Mouse (Mus musculus) liver, embryonic 16.5 days (tissue): ENCODE measurements around the gene Mical3. TPM values are rescaled to one million over a fixed set of nuclear protein-coding genes. Genes with fewer than 3 reads are reported as not detected.

Experiments used
- ATAC-seq: fragments of 200-750 bp; cut with Nextera tagmentation; 2 replicates; pipeline ENCODE4 v1.8.0; 2017; ENCODE audit warnings: low read depth, mild to moderate bottlenecking, moderate number of reproducible peaks, moderate library complexity
- H3K27ac ChIP-seq: fragments of 300-500 bp; sonication (generic); 2 replicates; pipeline ENCODE4 v1.5.1; 2014; ENCODE audit warnings: mild to moderate bottlenecking, low read length
- H3K27me3 ChIP-seq: fragments of 300-500 bp; sonication (generic); 2 replicates; pipeline ENCODE4 v1.6.1; 2014; ENCODE audit warnings: low read depth, low read length, mixed read lengths; ENCODE audit not compliant: control insufficient read depth, insufficient read depth
- H3K36me3 ChIP-seq: fragments of 300-500 bp; sonication (generic); 2 replicates; pipeline ENCODE4 v1.6.1; 2014; ENCODE audit warnings: mild to moderate bottlenecking; ENCODE audit not compliant: control insufficient read depth, insufficient read depth
- H3K4me1 ChIP-seq: fragments of 300-500 bp; sonication (generic); 2 replicates; pipeline ENCODE4 v1.6.1; 2014; ENCODE audit warnings: low read depth, low read length, mixed read lengths; ENCODE audit not compliant: control insufficient read depth
- H3K4me2 ChIP-seq: fragments of 300-500 bp; sonication (generic); 2 replicates; pipeline ENCODE4 v1.6.1; 2014; ENCODE audit warnings: low read depth, low read length, mixed read lengths
- H3K4me3 ChIP-seq: fragments of 300-500 bp; sonication (generic); 2 replicates; pipeline ENCODE4 v1.5.1; 2014; ENCODE audit warnings: low read depth, mild to moderate bottlenecking, low read length
- H3K9ac ChIP-seq: fragments of 300-500 bp; sonication (generic); 2 replicates; pipeline ENCODE4 v1.6.1; 2014; ENCODE audit warnings: low read depth, low read length
- H3K9me3 ChIP-seq: fragments of 300-500 bp; sonication (generic); replicated peaks from 2 replicates; pipeline ENCODE4 v1.6.1; 2016; ENCODE audit warnings: low read length; ENCODE audit not compliant: control insufficient read depth
- WGBS: fragments of 180-500 bp; shearing (Covaris S2); extraction: QIAGEN DNeasy Blood & Tissue Kit; methylation state at CpG from one replicate; pipeline ENCODE4 v1.1.7; 2014; ENCODE audit not compliant: insufficient replicate concordance; 5-methylcytosine and 5-hydroxymethylcytosine counted together
- polyA plus RNA-seq: library from polyadenylated mRNA; unstranded; fragments of >200 nt; fragmentation: Nextera tagmentation; extraction: Ambion mirVana; gene quantifications from 2 replicates; pipeline ENCODE4 v1.2.1, GENCODE M21; 2015

Gene Mical3
- polyA plus RNA-seq, 1 experiment from 2014 or later, result 9.2 TPM

DNA sequence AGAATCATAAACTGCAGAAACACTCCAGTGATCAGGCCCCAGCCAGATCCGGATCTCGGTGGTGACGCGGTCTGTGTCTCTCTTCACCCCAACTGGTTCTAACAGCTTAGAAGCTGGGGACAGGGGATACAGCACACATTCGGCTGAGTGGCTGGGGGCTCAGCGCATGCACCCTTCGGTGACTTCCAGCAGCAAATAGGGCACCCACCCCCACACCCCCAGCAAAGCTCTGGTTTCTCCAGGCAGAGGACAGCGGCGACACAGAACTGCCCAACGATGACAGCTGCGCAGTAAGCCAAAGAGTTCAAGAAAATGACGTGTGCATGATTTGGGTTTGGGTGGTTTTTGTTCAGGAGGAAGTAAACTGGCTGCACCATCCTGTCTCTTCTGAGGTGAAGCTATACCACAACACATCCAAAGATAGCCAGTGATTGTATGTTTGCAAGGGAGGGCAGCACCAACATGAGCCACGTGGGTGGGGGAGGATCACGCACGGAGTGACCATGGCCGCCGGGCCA, 67.8 kb downstream of the Mical3 start:
- no peak for ATAC-seq
- Histone ChIP-seq H3K36me3 (no peaks in the 10 kb centered on the region), H3K4me1 (peaks cover 36% of the 10 kb centered on the region), H3K4me3 (no peak overlapping the region), H3K27me3 (no peaks in the 10 kb centered on the region), H3K27ac (no peak overlapping the region), H3K4me2 (no peak overlapping the region), H3K9ac (no peak overlapping the region), H3K9me3 (no peaks in the 10 kb centered on the region)
- WGBS, result 72% methylated on average over 17 of the region's 17 CpGs

GRCm38 (mm10) chr6:121058039-121058438, 72.8 kb downstream of the Mical3 start:
- peaks cover 14% of the 10 kb centered on the region for H3K4me1 ChIP-seq

DNA sequence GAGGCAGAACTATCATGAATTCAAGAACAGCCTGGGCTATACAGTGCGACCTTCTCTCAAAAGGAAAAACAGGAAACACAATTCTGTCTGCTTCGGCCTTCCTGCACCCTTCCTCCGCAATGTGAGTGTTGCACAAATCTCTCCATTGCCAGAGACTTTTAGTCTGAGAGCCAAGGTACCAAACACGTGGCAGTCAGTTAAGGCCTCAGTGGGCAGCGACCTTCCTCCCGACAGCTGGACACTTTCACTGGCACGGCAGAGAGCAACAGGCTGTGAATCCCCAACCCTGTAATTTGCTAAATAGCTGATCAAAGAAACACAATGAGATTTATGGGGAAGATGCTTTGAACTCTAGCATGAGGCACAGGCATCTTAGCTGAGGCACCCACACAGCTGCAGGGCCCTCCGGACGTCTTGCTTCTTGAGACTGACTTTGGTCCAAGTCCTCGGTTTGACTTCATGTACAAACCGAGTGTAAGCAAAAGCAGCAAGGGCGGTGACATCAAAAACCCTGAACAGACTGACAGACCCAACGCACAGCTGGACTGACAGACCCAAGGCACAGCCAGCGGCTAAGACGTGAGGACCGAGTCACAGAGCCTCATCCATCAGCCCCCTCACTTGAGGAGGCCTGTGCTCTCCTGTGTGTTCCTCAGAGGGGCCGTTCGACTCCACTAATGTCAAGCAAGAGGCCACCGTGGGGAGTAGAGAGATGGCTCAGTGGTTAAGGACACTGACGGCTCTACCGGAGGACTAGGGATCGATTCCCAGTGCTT, 73.4 kb downstream of the Mical3 start:
- 76% methylated on average over 22 of the region's 22 CpGs for WGBS

More at GRCm38 (mm10) chr6:121058039-121058438, 72.8 kb downstream of the Mical3 start:
- H3K4me2 ChIP-seq, result no peak overlapping the region
- ATAC-seq, result 0 out of 2 replicates have a peak, but pooled peaks have one; percentile 25
- H3K9me3 ChIP-seq, result no peaks in the 10 kb centered on the region
- no peaks in the 10 kb centered on the region for H3K36me3 ChIP-seq
- H3K9ac ChIP-seq, result no peak overlapping the region
- 70% methylated on average over 2 of the region's 2 CpGs for WGBS
- no peaks in the 10 kb centered on the region for H3K27me3 ChIP-seq
- H3K4me3 ChIP-seq, result no peak overlapping the region
- no peak overlapping the region for H3K27ac ChIP-seq

DNA sequence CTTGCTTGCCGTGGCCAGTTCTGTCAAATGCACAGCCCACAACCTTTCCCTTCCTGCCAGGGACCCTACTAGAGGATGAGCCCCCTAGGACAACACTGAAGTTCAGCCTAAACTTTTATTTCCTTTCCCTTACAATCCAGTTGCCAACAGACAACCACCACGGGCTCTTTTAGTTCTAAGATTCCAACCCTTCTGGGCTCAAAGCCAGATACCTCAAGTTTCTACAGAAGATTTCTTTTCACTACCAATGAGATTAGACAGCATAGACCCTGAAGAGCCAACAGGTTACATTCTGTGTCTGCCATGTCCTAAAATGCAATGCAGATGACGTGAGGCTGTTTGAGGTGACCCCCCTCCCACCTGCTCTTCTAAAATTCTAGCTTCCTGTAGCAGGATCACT, 75.3 kb downstream of the Mical3 start:
- ATAC-seq, result no peak
- Histone ChIP-seq H3K9me3 (no peaks in the 10 kb centered on the region), H3K27me3 (no peaks in the 10 kb centered on the region), H3K4me2 (no peak overlapping the region), H3K9ac (no peak overlapping the region), H3K27ac (no peak overlapping the region), H3K36me3 (no peaks in the 10 kb centered on the region), H3K4me3 (no peak overlapping the region), H3K4me1 (peaks cover 31% of the 10 kb centered on the region)
- WGBS, result 54% methylated on average over 3 of the region's 3 CpGs

More for the DNA sequence above, 73.4 kb downstream of the Mical3 start:
- Histone ChIP-seq H3K9ac (no peak overlapping the region), H3K4me3 (no peak overlapping the region), H3K4me2 (no peak overlapping the region), H3K36me3 (no peaks in the 10 kb centered on the region), H3K9me3 (no peaks in the 10 kb centered on the region), H3K4me1 (peaks cover 20% of the 10 kb centered on the region), H3K27ac (no peak overlapping the region), H3K27me3 (no peaks in the 10 kb centered on the region)
- ATAC-seq, result no peak

DNA sequence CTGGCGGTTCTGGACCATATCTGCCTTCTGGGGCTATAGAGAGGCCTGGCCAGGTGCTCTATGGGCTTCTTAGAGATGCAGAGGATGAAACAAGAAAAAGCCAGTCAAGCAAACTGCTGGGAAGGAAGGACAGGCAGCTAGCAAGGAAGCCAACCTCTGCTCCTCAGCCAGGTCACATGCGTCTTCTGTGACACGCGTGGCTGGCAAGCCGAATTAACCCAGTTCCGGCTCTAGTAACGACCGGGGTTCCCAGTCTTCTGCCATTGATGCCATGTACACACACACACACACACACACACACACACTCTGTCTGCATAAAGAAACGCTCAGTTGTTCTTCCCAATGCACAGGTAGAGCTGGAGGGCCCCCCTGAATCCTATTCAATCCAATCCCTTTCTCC, 75.9 kb downstream of the Mical3 start:
- Histone ChIP-seq H3K27me3 (no peaks in the 10 kb centered on the region), H3K9me3 (no peaks in the 10 kb centered on the region), H3K9ac (no peak overlapping the region), H3K4me1 (peaks cover 31% of the 10 kb centered on the region), H3K4me3 (no peak overlapping the region), H3K36me3 (no peaks in the 10 kb centered on the region), H3K4me2 (no peak overlapping the region), H3K27ac (no peak overlapping the region)
- no peak for ATAC-seq
- 86% methylated on average over 9 of the region's 9 CpGs for whole genome bisulfite sequencing

- peaks cover 31% of the 10 kb centered on the region for H3K4me1 ChIP-seq
- H3K36me3 ChIP-seq, result no peaks in the 10 kb centered on the region
- no peaks in the 10 kb centered on the region for H3K9me3 ChIP-seq
- no peaks in the 10 kb centered on the region for H3K27me3 ChIP-seq
- no peak overlapping the region for H3K4me3 ChIP-seq
- H3K27ac ChIP-seq, result no peak overlapping the region
- no peak overlapping the region for H3K9ac ChIP-seq
- no peak for ATAC-seq
- no peak overlapping the region for H3K4me2 ChIP-seq
- 65% methylated on average over 3 of the region's 3 CpGs for WGBS
Measured at GRCm38 (mm10) chr6:121054340-121054739, 76.5 kb downstream of the Mical3 start.

DNA sequence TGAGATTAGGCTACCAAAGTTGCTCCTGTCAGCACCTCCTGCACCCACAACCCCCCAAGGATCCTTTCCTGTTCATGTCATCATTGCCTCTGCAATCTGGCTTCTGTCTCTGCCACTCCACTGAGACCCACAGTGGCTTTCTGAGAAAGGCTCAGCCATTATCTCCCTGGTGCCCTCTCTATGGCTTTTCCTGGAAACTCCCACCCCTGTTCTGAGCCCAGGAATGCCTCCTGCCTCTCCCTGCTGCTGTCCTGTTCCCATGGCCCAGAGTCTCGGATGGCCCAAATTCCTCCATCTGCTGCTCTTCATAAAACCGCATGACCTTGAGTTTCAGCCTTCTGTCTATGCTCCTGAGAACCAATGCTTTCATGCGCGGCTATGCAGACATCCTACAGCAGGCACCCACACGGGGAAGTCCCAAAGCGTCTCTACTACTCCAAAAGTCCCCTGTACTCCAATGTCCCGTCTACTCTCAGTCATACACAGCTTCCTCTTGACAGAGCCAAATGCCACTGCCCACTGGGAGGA, 77.2 kb downstream of the Mical3 start:
- no peak overlapping the region for H3K4me2 ChIP-seq
- peaks cover 29% of the 10 kb centered on the region for H3K4me1 ChIP-seq
- H3K9ac ChIP-seq, result no peak overlapping the region
- no peaks in the 10 kb centered on the region for H3K27me3 ChIP-seq
- 74% methylated on average over 7 of the region's 7 CpGs for WGBS
- no peak overlapping the region for H3K27ac ChIP-seq
- H3K9me3 ChIP-seq, result no peaks in the 10 kb centered on the region
- ATAC-seq, result no peak
- no peaks in the 10 kb centered on the region for H3K36me3 ChIP-seq
- H3K4me3 ChIP-seq, result no peak overlapping the region

- peak; percentile 89 for ATAC-seq
- peak overlapping the region; percentile 2; the same call in 1 of the 2 replicates for H3K27ac ChIP-seq
- H3K9ac ChIP-seq, result no peak overlapping the region
- H3K36me3 ChIP-seq, result no peaks in the 10 kb centered on the region
- H3K27me3 ChIP-seq, result no peaks in the 10 kb centered on the region
- H3K9me3 ChIP-seq, result no peaks in the 10 kb centered on the region
- WGBS, result 65% methylated on average over 13 of the region's 13 CpGs
- H3K4me1 ChIP-seq, result peaks cover 26% of the 10 kb centered on the region
- H3K4me2 ChIP-seq, result no peak overlapping the region
- H3K4me3 ChIP-seq, result no peak overlapping the region
Measured at GRCm38 (mm10) chr6:121051972-121052629, 78.7 kb downstream of the Mical3 start.

- no peak overlapping the region; the same call in 1 of the 2 replicates for H3K9ac ChIP-seq
- no peak overlapping the region for H3K27ac ChIP-seq
- 78% methylated on average over 8 of the region's 8 CpGs for WGBS
- H3K36me3 ChIP-seq, result no peaks in the 10 kb centered on the region
- ATAC-seq, result no peak
- peaks cover 26% of the 10 kb centered on the region for H3K4me1 ChIP-seq
- no peak overlapping the region for H3K4me2 ChIP-seq
- no peak overlapping the region for H3K4me3 ChIP-seq
- H3K9me3 ChIP-seq, result no peaks in the 10 kb centered on the region
- H3K27me3 ChIP-seq, result no peaks in the 10 kb centered on the region
Measured at GRCm38 (mm10) chr6:121051411-121051810, 79.4 kb downstream of the Mical3 start.
